Mouse (Mus musculus) erythroblast, embryonic 14.5 days (primary cell): ENCODE measurements around the gene Rasgef1b. TPM values are rescaled to one million over a fixed set of nuclear protein-coding genes. Genes with fewer than 3 reads are reported as not detected.

Experiments used
- H3K27me3 ChIP-seq: 2 replicates; pipeline ENCODE4 v1.6.1; 2012; ENCODE audit warnings: inconsistent platforms; ENCODE audit not compliant: control insufficient read depth
- H3K36me3 ChIP-seq: 2 replicates; pipeline ENCODE4 v1.6.1; 2012; ENCODE audit warnings: mild to moderate bottlenecking, inconsistent platforms; ENCODE audit not compliant: control insufficient read depth
- H3K4me1 ChIP-seq: 2 replicates; pipeline ENCODE4 v1.6.1; 2012; ENCODE audit warnings: inconsistent platforms; ENCODE audit not compliant: control insufficient read depth
- H3K4me3 ChIP-seq: replicated peaks from 2 replicates; pipeline ENCODE3; 2012; ENCODE audit warnings: moderate library complexity, mild to moderate bottlenecking, inconsistent platforms
- H3K9me3 ChIP-seq: 2 replicates; pipeline ENCODE4 v1.6.1; 2012; ENCODE audit warnings: low read length, inconsistent platforms, mixed read lengths; ENCODE audit not compliant: control insufficient read depth
- GATA1 ChIP-seq: IDR thresholded peaks from 2 replicates; pipeline ENCODE4 v1.6.1; 2012; ENCODE audit warnings: low read length, inconsistent platforms, mixed read lengths
- TAL1 ChIP-seq: IDR thresholded peaks from 3 replicates; pipeline ENCODE4 v1.6.1; 2012; ENCODE audit warnings: low read length, inconsistent platforms, mixed read lengths
- polyA plus RNA-seq: library from polyadenylated mRNA; stranded (reverse); fragments of >175 nt; gene quantifications from 2 replicates; pipeline ENCODE4 v1.2.3, GENCODE M21; 2012

The Rasgef1b gene
- polyA plus RNA-seq, 1 experiment = 0.04 TPM

GRCm38 (mm10) chr5:99515764-99516163, 213.1 kb downstream of the Rasgef1b start:
- Histone ChIP-seq H3K27me3 (no peaks in the 10 kb centered on the region), H3K4me1 (no peaks in the 10 kb centered on the region), H3K9me3 (no peaks in the 10 kb centered on the region), H3K36me3 (no peaks in the 10 kb centered on the region), H3K4me3 (no peak overlapping the region)
- TF ChIP-seq GATA1 (no peak), TAL1 (no peak)

- Histone ChIP-seq H3K36me3 (no peaks in the 10 kb centered on the region), H3K27me3 (no peaks in the 10 kb centered on the region), H3K4me1 (no peaks in the 10 kb centered on the region), H3K9me3 (no peaks in the 10 kb centered on the region), H3K4me3 (no peak overlapping the region)
- TF ChIP-seq GATA1 (no peak), TAL1 (no peak)
Measured at GRCm38 (mm10) chr5:99513209-99513880, 215.5 kb downstream of the Rasgef1b start.

- Histone ChIP-seq H3K27me3 (no peaks in the 10 kb centered on the region), H3K4me3 (no peak overlapping the region), H3K36me3 (no peaks in the 10 kb centered on the region), H3K4me1 (no peaks in the 10 kb centered on the region), H3K9me3 (no peaks in the 10 kb centered on the region)
- TF ChIP-seq TAL1 (no peak), GATA1 (no peak)
Measured at GRCm38 (mm10) chr5:99511081-99511480, 217.8 kb downstream of the Rasgef1b start.

- no peaks in the 10 kb centered on the region for H3K9me3 ChIP-seq
Measured at GRCm38 (mm10) chr5:99506109-99506508, 222.8 kb downstream of the Rasgef1b start.

GRCm38 (mm10) chr5:99504349-99504830, 224.5 kb downstream of the Rasgef1b start:
- Histone ChIP-seq H3K27me3 (no peaks in the 10 kb centered on the region), H3K4me3 (no peak overlapping the region), H3K9me3 (no peaks in the 10 kb centered on the region), H3K36me3 (no peaks in the 10 kb centered on the region), H3K4me1 (no peaks in the 10 kb centered on the region)
- TF ChIP-seq TAL1 = 0 out of 3 replicates have a peak, but pooled peaks have one; percentile 18
- TF ChIP-seq GATA1 = no peak

More at GRCm38 (mm10) chr5:99506109-99506508, 222.8 kb downstream of the Rasgef1b start:
- Histone ChIP-seq H3K36me3 (no peaks in the 10 kb centered on the region), H3K4me3 (no peak overlapping the region), H3K27me3 (no peaks in the 10 kb centered on the region), H3K4me1 (no peaks in the 10 kb centered on the region)
- TF ChIP-seq GATA1 = no peak
- no peak for TF ChIP-seq TAL1

GRCm38 (mm10) chr5:99502681-99503080, 226.2 kb downstream of the Rasgef1b start:
- H3K4me1 ChIP-seq = no peaks in the 10 kb centered on the region
- H3K36me3 ChIP-seq = no peaks in the 10 kb centered on the region
- no peak overlapping the region for H3K4me3 ChIP-seq
- TF ChIP-seq GATA1 (no peak), TAL1 (no peak)
- no peaks in the 10 kb centered on the region for H3K9me3 ChIP-seq
- no peaks in the 10 kb centered on the region for H3K27me3 ChIP-seq

GRCm38 (mm10) chr5:99499404-99500089, 229.3 kb downstream of the Rasgef1b start:
- Histone ChIP-seq H3K4me1 (no peaks in the 10 kb centered on the region), H3K27me3 (no peaks in the 10 kb centered on the region), H3K9me3 (no peaks in the 10 kb centered on the region), H3K4me3 (no peak overlapping the region), H3K36me3 (no peaks in the 10 kb centered on the region)
- no peak for TF ChIP-seq GATA1
- TF ChIP-seq TAL1 = no peak

GRCm38 (mm10) chr5:99497856-99498255, 231.0 kb downstream of the Rasgef1b start:
- Histone ChIP-seq H3K27me3 (no peaks in the 10 kb centered on the region), H3K4me3 (no peak overlapping the region), H3K4me1 (no peaks in the 10 kb centered on the region), H3K9me3 (no peaks in the 10 kb centered on the region), H3K36me3 (no peaks in the 10 kb centered on the region)
- no peak for TF ChIP-seq GATA1

GRCm38 (mm10) chr5:99496931-99497782, 231.7 kb downstream of the Rasgef1b start:
- TF ChIP-seq GATA1 (no peak), TAL1 (no peak)
- H3K9me3 ChIP-seq = no peaks in the 10 kb centered on the region
- H3K4me3 ChIP-seq = no peak overlapping the region
- H3K36me3 ChIP-seq = no peaks in the 10 kb centered on the region
- no peaks in the 10 kb centered on the region for H3K27me3 ChIP-seq
- H3K4me1 ChIP-seq = no peaks in the 10 kb centered on the region
